8 mouse cellular contexts compared by ENCODE assay signal in the genomic region with DNA sequence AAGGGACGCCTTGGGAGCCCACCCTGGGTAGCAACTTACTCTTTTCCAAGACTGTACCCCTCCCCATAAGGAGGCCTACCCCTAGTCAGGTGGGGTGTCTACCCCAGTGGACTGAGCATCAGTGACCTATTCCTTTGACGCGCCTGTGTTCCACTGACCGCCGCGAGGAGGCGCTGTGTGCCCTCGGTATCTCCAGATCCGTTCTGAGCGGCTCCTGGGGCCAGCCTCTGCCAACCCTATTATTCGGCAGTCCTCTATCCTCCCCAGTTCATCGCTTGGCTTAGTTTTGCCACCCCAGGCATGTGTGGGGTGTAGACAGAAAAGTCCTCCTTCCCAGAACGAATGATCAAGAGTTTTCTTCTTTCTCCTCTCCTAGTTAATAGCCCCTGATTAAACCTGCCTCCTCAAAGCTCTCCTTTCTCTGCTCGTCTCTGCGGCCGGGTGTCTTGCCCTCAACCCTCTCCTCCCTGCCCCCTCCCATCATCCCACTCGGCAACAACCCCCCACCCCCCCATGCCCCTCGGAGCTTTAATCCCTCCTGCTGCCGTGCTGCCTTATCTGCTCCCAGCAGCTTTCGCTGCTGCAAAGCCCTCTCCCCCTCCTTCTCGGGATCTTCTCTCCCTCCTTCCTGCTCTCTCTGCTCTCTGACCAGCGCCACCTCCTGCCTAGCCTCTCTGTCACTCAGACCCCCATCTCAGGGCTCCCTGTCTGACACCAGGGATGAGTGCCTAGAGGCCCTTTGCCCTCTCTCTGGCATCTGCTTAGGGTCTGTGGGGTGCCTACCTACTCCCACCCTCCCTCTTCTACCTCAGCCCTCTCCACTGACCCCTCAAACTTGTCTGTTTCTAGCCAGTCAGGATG. TPM values are rescaled to one million over a fixed set of nuclear protein-coding genes. Genes with fewer than 3 reads are reported as not detected.
DNase-seq lines count a peak whose midpoint lies in the region; ATAC-seq lines count a peak whose summit lies in the region.

No protein-coding gene starts in this region.

- H3K27me3 ChIP-seq in intestine, embryonic 15.5 days (replicated peaks): peaks cover 57% of the 10 kb centered on the region
- H3K27me3 ChIP-seq in limb, embryonic 11.5 days (ENCODE audit: control insufficient read depth, insufficient read depth, low read length): peaks cover 41% of the 10 kb centered on the region
- peaks cover 56% of the 10 kb centered on the region for H3K27me3 ChIP-seq in midbrain, embryonic 12.5 days

- 0 out of 2 replicates have a peak overlapping the region, but pooled peaks have one; percentile 32 for H3K27ac ChIP-seq in intestine, embryonic 15.5 days
- H3K27ac ChIP-seq in limb, embryonic 11.5 days (replicated peaks; ENCODE audit: low read depth, low read length): no peak overlapping the region
- peak overlapping the region; percentile 92 for H3K27ac ChIP-seq in midbrain, embryonic 12.5 days (replicated peaks)

- under 1% methylated on average over 22 of the region's 22 CpGs for WGBS in intestine, embryonic 15.5 days
- under 1% methylated on average over 22 of the region's 22 CpGs for WGBS in limb, embryonic 11.5 days
- 2% methylated on average over 22 of the region's 22 CpGs for WGBS in midbrain, embryonic 12.5 days

- peak; percentile 75 for DNase-seq in ovary, postnatal 36 days (ENCODE audit: low spot score)
- DNase-seq in ovary, postnatal 10 days (ENCODE audit: low spot score): no peak
- peak; percentile 89 for DNase-seq in embryo, embryonic 10.5 days (ENCODE audit: low spot score)
- DNase-seq in gastrocnemius, postnatal 4 days (ENCODE audit: low spot score in 2 of 2): peak; percentile 66 to 79
- DNase-seq in limb, embryonic 11.5 days (ENCODE audit: low spot score): peak; percentile 87
- DNase-seq in spleen, postnatal 10 days (ENCODE audit: low spot score in 2 of 2): peak; percentile 63 to 86

- H3K9me3 ChIP-seq in intestine, embryonic 15.5 days: no peaks in the 10 kb centered on the region
- H3K9me3 ChIP-seq in limb, embryonic 11.5 days (ENCODE audit: control insufficient read depth, low read length): no peaks in the 10 kb centered on the region
- no peaks in the 10 kb centered on the region for H3K9me3 ChIP-seq in midbrain, embryonic 12.5 days

- no peak overlapping the region for H3K9ac ChIP-seq in intestine, embryonic 15.5 days
- H3K9ac ChIP-seq in limb, embryonic 11.5 days (ENCODE audit: low read length): no peak overlapping the region
- H3K9ac ChIP-seq in midbrain, embryonic 12.5 days (replicated peaks): peak overlapping the region; percentile 43; the same call in 1 of the 2 replicates

- H3K4me3 ChIP-seq in intestine, embryonic 15.5 days (replicated peaks): peak overlapping the region; percentile 21
- no peak overlapping the region; the same call in 1 of the 2 replicates for H3K4me3 ChIP-seq in limb, embryonic 11.5 days (ENCODE audit: low read depth, low read length)
- H3K4me3 ChIP-seq in midbrain, embryonic 12.5 days: peak overlapping the region; percentile 22

- peaks cover 2% of the 10 kb centered on the region; the same call in 1 of the 2 replicates for H3K36me3 ChIP-seq in intestine, embryonic 15.5 days
- H3K36me3 ChIP-seq in limb, embryonic 11.5 days (ENCODE audit: control insufficient read depth, insufficient read depth, low read length): 0 out of 2 replicates have a peak, but pooled peaks cover 2% of the 10 kb centered on the region
- no peaks in the 10 kb centered on the region for H3K36me3 ChIP-seq in midbrain, embryonic 12.5 days

- H3K4me1 ChIP-seq in intestine, embryonic 15.5 days (replicated peaks): peaks cover 55% of the 10 kb centered on the region
- H3K4me1 ChIP-seq in limb, embryonic 11.5 days (ENCODE audit: control insufficient read depth, insufficient read depth, low read length): peaks cover 74% of the 10 kb centered on the region
- H3K4me1 ChIP-seq in midbrain, embryonic 12.5 days: peaks cover 91% of the 10 kb centered on the region

- H3K4me2 ChIP-seq in intestine, embryonic 15.5 days (replicated peaks): peak overlapping the region; percentile 51
- H3K4me2 ChIP-seq in limb, embryonic 11.5 days (ENCODE audit: low read depth, severe bottlenecking): peak overlapping the region; percentile 27; the same call in 1 of the 2 replicates
- peak overlapping the region; percentile 58 for H3K4me2 ChIP-seq in midbrain, embryonic 12.5 days (replicated peaks)

- peak; percentile 54 for ATAC-seq in intestine, embryonic 15.5 days
- ATAC-seq in limb, embryonic 11.5 days (ENCODE audit: insufficient number of reproducible peaks, low FRiP score, low TSS enrichment, low read depth): peak; percentile 2; the same call in 1 of the 2 replicates
- peak; percentile 28 for ATAC-seq in midbrain, embryonic 12.5 days (ENCODE audit: low FRiP score, low read depth)

RNA-seq across cellular contexts. Expression of a gene that starts 4.3 kb away (rescaled TPM):
- under 1 TPM in 1 of 2 experiments, not detected in 1; 0.13 TPM for total RNA-seq in gastrocnemius, postnatal 4 days (2021)
- polyA plus RNA-seq in intestine, embryonic 15.5 days (2015; fragmentation: Nextera tagmentation; extraction: Ambion mirVana): 2.6 and 2.7 TPM in 2 replicates
- polyA plus RNA-seq in limb, embryonic 11.5 days (2014; fragmentation: Nextera tagmentation; extraction: Ambion mirVana): 0.07 and 0.13 TPM in 2 replicates
- polyA plus RNA-seq in midbrain, embryonic 12.5 days (2016; fragmentation: Nextera tagmentation; extraction: Ambion mirVana): 45.0 and 47.7 TPM in 2 replicates

RNA-seq across cellular contexts. Expression of a gene that starts 10.3 kb away (rescaled TPM):
- 10 to 100 TPM; 43.5 to 49.3 TPM for total RNA-seq in gastrocnemius, postnatal 4 days (2021)
- 98.9 and 103 TPM in 2 replicates for polyA plus RNA-seq in intestine, embryonic 15.5 days (2015; fragmentation: Nextera tagmentation; extraction: Ambion mirVana)
- 44.9 and 49.9 TPM in 2 replicates for polyA plus RNA-seq in limb, embryonic 11.5 days (2014; fragmentation: Nextera tagmentation; extraction: Ambion mirVana)
- polyA plus RNA-seq in midbrain, embryonic 12.5 days (2016; fragmentation: Nextera tagmentation; extraction: Ambion mirVana): 59.7 and 69.4 TPM in 2 replicates

RNA-seq across cellular contexts. Expression of a gene that starts 33.1 kb away (rescaled TPM):
- 10 to 100 TPM; 47.6 to 51.6 TPM for total RNA-seq in gastrocnemius, postnatal 4 days (2021)
- polyA plus RNA-seq in intestine, embryonic 15.5 days (2015; fragmentation: Nextera tagmentation; extraction: Ambion mirVana): 35.9 and 36.9 TPM in 2 replicates
- 14.2 and 16.1 TPM in 2 replicates for polyA plus RNA-seq in limb, embryonic 11.5 days (2014; fragmentation: Nextera tagmentation; extraction: Ambion mirVana)
- polyA plus RNA-seq in midbrain, embryonic 12.5 days (2016; fragmentation: Nextera tagmentation; extraction: Ambion mirVana): 35.9 and 36.3 TPM in 2 replicates

RNA-seq across cellular contexts. Expression of a gene that starts 33.4 kb away (rescaled TPM):
- total RNA-seq in gastrocnemius, postnatal 4 days (2021): under 1 TPM; 0.78 to 0.93 TPM
- 2.2 and 2.4 TPM in 2 replicates for polyA plus RNA-seq in intestine, embryonic 15.5 days (2015; fragmentation: Nextera tagmentation; extraction: Ambion mirVana)
- 0.17 and 0.18 TPM in 2 replicates for polyA plus RNA-seq in limb, embryonic 11.5 days (2014; fragmentation: Nextera tagmentation; extraction: Ambion mirVana)
- 26.5 and 27.6 TPM in 2 replicates for polyA plus RNA-seq in midbrain, embryonic 12.5 days (2016; fragmentation: Nextera tagmentation; extraction: Ambion mirVana)

Comparison
In these comparisons a context has a peak if more than half of its experiments do, and no peak if none do; other contexts are left out.
1. ATAC-seq: peak in every context shown above with its lines; median percentile 54 in intestine, embryonic 15.5 days; 28 in midbrain, embryonic 12.5 days; 2 in limb, embryonic 11.5 days.
2. RNA of a gene that starts 4.3 kb away (polyA plus RNA-seq): 45.0 to 47.7 TPM in midbrain, embryonic 12.5 days; 2.6 to 2.7 TPM in intestine, embryonic 15.5 days and 0.07 to 0.13 TPM in limb, embryonic 11.5 days; every median in the first group is over 10 times any median in the second.
3. Peak in every context shown above with its lines, with median percentiles within 50 percentile points of each other: H3K4me2 ChIP-seq.